Mouse (Mus musculus) gastrocnemius, postnatal 4 days (tissue): ENCODE results near the gene Syne3. TPM values are rescaled to one million over a fixed set of nuclear protein-coding genes. Genes with fewer than 3 reads are reported as not detected.

Experiments used
- DNase-seq, 2 experiments: peaks; one replicate each; pipeline ENCODE4 v3.0.0; 2021 to 2022; ENCODE audit warnings: low spot score in 2 of 2, mixed read lengths in 2 of 2
- total RNA-seq, 2 experiments: library from RNA; stranded (reverse); gene quantifications; 2 replicates each; pipeline ENCODE4 v1.2.3; 2021

Gene Syne3
- total RNA-seq, 2 experiments from 2014 or later, result 17.7 to 19.2 TPM

GRCm38 (mm10) chr12:105027323-105027991, 17.8 kb upstream of the Syne3 start:
- DNase-seq, result peak; percentile 45 to 69

GRCm38 (mm10) chr12:105025947-105026586, 16.5 kb upstream of the Syne3 start:
- no peak for DNase-seq

- DNase-seq, result peak; percentile 54 to 70
These were observed 15.8 kb upstream of the Syne3 start for GRCm38 (mm10) chr12:105025271-105025946.

GRCm38 (mm10) chr12:105022776-105023175, 13.2 kb upstream of the Syne3 start:
- DNase-seq, result no peak

GRCm38 (mm10) chr12:105022141-105022540, 12.5 kb upstream of the Syne3 start:
- DNase-seq, result no peak

- no peak for DNase-seq
These were observed 11.9 kb upstream of the Syne3 start for GRCm38 (mm10) chr12:105021441-105022069.

- DNase-seq, result no peak
These were observed 10.0 kb upstream of the Syne3 start for GRCm38 (mm10) chr12:105019359-105020219.

GRCm38 (mm10) chr12:105016639-105017038, 7.0 kb upstream of the Syne3 start:
- no peak for DNase-seq

- DNase-seq, result no peak
These were observed 6.6 kb upstream of the Syne3 start for GRCm38 (mm10) chr12:105016199-105016598.

GRCm38 (mm10) chr12:105013065-105013464, 3.5 kb upstream of the Syne3 start:
- DNase-seq, result peak; percentile 50 to 72

GRCm38 (mm10) chr12:105012314-105012713, 2.7 kb upstream of the Syne3 start:
- no peak for DNase-seq

GRCm38 (mm10) chr12:105011589-105011988, 2.0 kb upstream of the Syne3 start:
- no peak for DNase-seq

GRCm38 (mm10) chr12:105010213-105010790, 693 bp upstream of the Syne3 start:
- DNase-seq, result no peak

- DNase-seq, result peak; percentile 35 to 59
These were observed 844 bp downstream of the Syne3 start for GRCm38 (mm10) chr12:105008752-105009178.

GRCm38 (mm10) chr12:105008150-105008549, 1.5 kb downstream of the Syne3 start:
- DNase-seq, result no peak

- no peak for DNase-seq
These were observed 4.0 kb downstream of the Syne3 start for GRCm38 (mm10) chr12:105005715-105005972.

- DNase-seq, result no peak
These were observed 4.5 kb downstream of the Syne3 start for GRCm38 (mm10) chr12:105004956-105005714.

GRCm38 (mm10) chr12:105003715-105004114, 5.9 kb downstream of the Syne3 start:
- no peak for DNase-seq

- no peak for DNase-seq
These were observed 6.5 kb downstream of the Syne3 start for GRCm38 (mm10) chr12:105003158-105003557.
